Mouse (Mus musculus): ENCODE results near the gene Dnajc12. TPM values are rescaled to one million over a fixed set of nuclear protein-coding genes. Genes with fewer than 3 reads are reported as not detected.
A peak's percentile ranks its signal among the peaks of the same experiment; 100 is the strongest.

Gene Dnajc12
- total and polyA plus RNA-seq, 3 experiments = 0.83 to 3.7 (median 1.5) TPM

GRCm38 (mm10) chr10:63377468-63377867 is 4.8 kb upstream of the Dnajc12 start:
- Histone ChIP-seq H3K27me3 (replicated peaks) (no peaks in the 10 kb centered on the region), H3K9me3 (replicated peaks; ENCODE audit: low read length) (no peaks in the 10 kb centered on the region), H3K27ac (ENCODE audit: insufficient read depth, low read depth) (no peak overlapping the region), H3K4me1 (ENCODE audit: control insufficient read depth in 1 of 2, insufficient read depth in 2 of 2) (peaks cover 3% of the 10 kb centered on the region in 2 experiments; a peak in 2 of 4 replicates), H3K79me2 (replicated peaks; ENCODE audit: control insufficient read depth, extremely low read depth, insufficient read depth, poor library complexity, severe bottlenecking) (no peaks in the 10 kb centered on the region), H3K4me2 (ENCODE audit: insufficient read depth, low read depth, poor library complexity, severe bottlenecking) (no peak overlapping the region), H3K4me3 (replicated peaks in 1 of 3; ENCODE audit: low read depth in 2 of 3, low read length in 2 of 3, poor library complexity in 1 of 3) (no peak overlapping the region), H3K9ac (ENCODE audit: insufficient read depth, low read depth) (no peak overlapping the region), H3K36me3 (replicated peaks in 1 of 2; ENCODE audit: control insufficient read depth in 1 of 2, insufficient read depth in 1 of 2, low read length in 1 of 2) (no peaks in the 10 kb centered on the region)
- DNase-seq (ENCODE audit: extremely low read depth) = peak; percentile 75
- no peak for TF ChIP-seq TCF12 (IDR thresholded peaks at IDR 0.05; ENCODE audit: low read depth, low read length)
- TF ChIP-seq CTCF (conservative IDR thresholded peaks at IDR 0.05 in 1 of 2, IDR thresholded peaks at IDR 0.05 in 1 of 2; ENCODE audit: low read depth in 2 of 2, low read length in 2 of 2) = peak; percentile 86 to 87
- peak; percentile 83 for TF ChIP-seq RAD21 (IDR thresholded peaks at IDR 0.05; ENCODE audit: low read depth, low read length)
- TF ChIP-seq ZMIZ1 (IDR thresholded peaks at IDR 0.05; ENCODE audit: low read depth, low read length) = no peak
- peak; percentile 56 for TF ChIP-seq SMC3 (IDR thresholded peaks at IDR 0.05; ENCODE audit: low read depth, low read length)
- TF ChIP-seq ZNF384 (IDR thresholded peaks at IDR 0.05; ENCODE audit: low read depth, low read length) = peak; percentile 87
- no peak for TF ChIP-seq PAX5 (IDR thresholded peaks at IDR 0.05; ENCODE audit: low read length)
- in situ Hi-C loops (cut with MboI; ENCODE audit: low pct_ligation_motif_present, low pct_unique_long_range_greater_than_20kb, low sequenced_read_pairs) = no loop called here
- dilution Hi-C loops (cut with MboI; ENCODE audit: extremely low pct_ligation_motif_present, extremely low pct_unique_long_range_greater_than_20kb, low sequenced_read_pairs) = no loop called here

GRCm38 (mm10) chr10:63378948-63379680 is 3.1 kb upstream of the Dnajc12 start:
- peak; percentile 35; the same call in 1 of the 2 replicates for TF ChIP-seq USF2 (conservative IDR thresholded peaks at IDR 0.05; ENCODE audit: low read depth, low read length)
- peak; percentile 38; the same call in 1 of the 2 replicates for TF ChIP-seq MAX (IDR thresholded peaks at IDR 0.05; ENCODE audit: low read length)
- no peak for TF ChIP-seq POLR2AphosphoS2 (IDR thresholded peaks at IDR 0.05; ENCODE audit: low read depth, low read length)
- H3K27me3 ChIP-seq (replicated peaks) = no peaks in the 10 kb centered on the region
- peaks cover 3 to 9% of the 10 kb centered on the region in 2 experiments; a peak in 3 of 4 replicates for H3K4me1 ChIP-seq (ENCODE audit: control insufficient read depth in 1 of 2, insufficient read depth in 2 of 2)
- no peaks in the 10 kb centered on the region for H3K79me2 ChIP-seq (replicated peaks; ENCODE audit: control insufficient read depth, extremely low read depth, insufficient read depth, poor library complexity, severe bottlenecking)
- no peaks in the 10 kb centered on the region for H3K36me3 ChIP-seq (replicated peaks in 1 of 2; ENCODE audit: control insufficient read depth in 1 of 2, insufficient read depth in 1 of 2, low read length in 1 of 2)
- in situ Hi-C loops (cut with MboI; ENCODE audit: low pct_ligation_motif_present, low pct_unique_long_range_greater_than_20kb, low sequenced_read_pairs) (no loop called here), dilution Hi-C loops (cut with MboI; ENCODE audit: extremely low pct_ligation_motif_present, extremely low pct_unique_long_range_greater_than_20kb, low sequenced_read_pairs) (no loop called here)
- H3K9ac ChIP-seq (ENCODE audit: insufficient read depth, low read depth) = no peak overlapping the region
- no peak for DNase-seq (ENCODE audit: extremely low read depth)
- H3K4me2 ChIP-seq (ENCODE audit: insufficient read depth, low read depth, poor library complexity, severe bottlenecking) = no peak overlapping the region
- no peaks in the 10 kb centered on the region for H3K9me3 ChIP-seq (replicated peaks; ENCODE audit: low read length)
- no peak overlapping the region for H3K27ac ChIP-seq (ENCODE audit: insufficient read depth, low read depth)
- no peak overlapping the region for H3K4me3 ChIP-seq (replicated peaks in 1 of 3; ENCODE audit: low read depth in 2 of 3, low read length in 2 of 3, poor library complexity in 1 of 3)

- peaks cover 3 to 9% of the 10 kb centered on the region in 2 experiments; a peak in 3 of 4 replicates for H3K4me1 ChIP-seq (ENCODE audit: control insufficient read depth in 1 of 2, insufficient read depth in 2 of 2)
- H3K9ac ChIP-seq (ENCODE audit: insufficient read depth, low read depth) = peak within 1 kb of the TSS; percentile 62
- dilution Hi-C loops (cut with MboI; ENCODE audit: extremely low pct_ligation_motif_present, extremely low pct_unique_long_range_greater_than_20kb, low sequenced_read_pairs) (no loop called here), in situ Hi-C loops (cut with MboI; ENCODE audit: low pct_ligation_motif_present, low pct_unique_long_range_greater_than_20kb, low sequenced_read_pairs) (loop anchor here (5.0 kb wide), 2 partner anchors 64 to 229 kb away; no protein-coding TSS in a partner anchor)
- H3K27me3 ChIP-seq (replicated peaks) = no peaks in the 10 kb centered on the region
- peak within 1 kb of the TSS; percentile 90 for H3K4me2 ChIP-seq (ENCODE audit: insufficient read depth, low read depth, poor library complexity, severe bottlenecking)
- no peaks in the 10 kb centered on the region for H3K9me3 ChIP-seq (replicated peaks; ENCODE audit: low read length)
- no peaks in the 10 kb centered on the region for H3K79me2 ChIP-seq (replicated peaks; ENCODE audit: control insufficient read depth, extremely low read depth, insufficient read depth, poor library complexity, severe bottlenecking)
- peak within 1 kb of the TSS; percentile 59 to 70 (median 64) for H3K4me3 ChIP-seq (replicated peaks in 1 of 3; ENCODE audit: low read depth in 2 of 3, low read length in 2 of 3, poor library complexity in 1 of 3)
- no peaks in the 10 kb centered on the region for H3K36me3 ChIP-seq (replicated peaks in 1 of 2; ENCODE audit: control insufficient read depth in 1 of 2, insufficient read depth in 1 of 2, low read length in 1 of 2)
- DNase-seq (ENCODE audit: extremely low read depth) = no peak
- no peak within 1 kb of the TSS for H3K27ac ChIP-seq (ENCODE audit: insufficient read depth, low read depth)
- TF ChIP-seq POLR2AphosphoS2 (IDR thresholded peaks at IDR 0.05; ENCODE audit: low read depth, low read length) = no peak
- no peak for TF ChIP-seq CHD1 (IDR thresholded peaks at IDR 0.05; ENCODE audit: low read depth, low read length)
- TF ChIP-seq MEF2A (IDR thresholded peaks at IDR 0.05; ENCODE audit: borderline replicate concordance, low read depth, low read length) = no peak
- TF ChIP-seq SIN3A (IDR thresholded peaks at IDR 0.05; ENCODE audit: low read length) = no peak
- TF ChIP-seq HCFC1 (IDR thresholded peaks at IDR 0.05; ENCODE audit: low read depth, low read length) = no peak
- TF ChIP-seq MYC (IDR thresholded peaks at IDR 0.05; ENCODE audit: low read depth, low read length) = no peak
- no peak for TF ChIP-seq UBTF (IDR thresholded peaks at IDR 0.05; ENCODE audit: low read depth, low read length)
- TF ChIP-seq BHLHE40 (IDR thresholded peaks at IDR 0.05; ENCODE audit: low read depth, low read length) = no peak
- no peak for TF ChIP-seq TBP (conservative IDR thresholded peaks at IDR 0.05; ENCODE audit: low read depth, low read length)
- no peak for TF ChIP-seq IRF4 (IDR thresholded peaks at IDR 0.05; ENCODE audit: low read depth, low read length)
- TF ChIP-seq NRF1 (IDR thresholded peaks at IDR 0.05; ENCODE audit: low read depth, low read length) = no peak
- no peak for TF ChIP-seq MAFK (IDR thresholded peaks at IDR 0.05; ENCODE audit: insufficient replicate concordance, low read length)
- TF ChIP-seq NELFE (IDR thresholded peaks at IDR 0.05; ENCODE audit: low read depth, low read length) = no peak
- TF ChIP-seq USF1 (IDR thresholded peaks at IDR 0.05; ENCODE audit: low read depth, low read length) = no peak
- no peak for TF ChIP-seq E2F4 (IDR thresholded peaks at IDR 0.05; ENCODE audit: insufficient replicate concordance, low read depth, low read length)
Observed at GRCm38 (mm10) chr10:63381498-63382280, 554 bp upstream of the Dnajc12 start, which contains the start of gene Sirt1. Sirt1 (minus strand) TSS chr10:63381704.

All from CH12.LX (cell line).